In genomic region chr5:38550221-38550768, GRCm38 (mm10) we compare ENCODE assay signal across 12 mouse cellular contexts. TPM values are rescaled to one million over a fixed set of nuclear protein-coding genes. Genes with fewer than 3 reads are reported as not detected.
DNase-seq lines count a peak whose midpoint lies in the region; ATAC-seq and TF ChIP-seq lines count a peak whose summit lies in the region.
"Had no signal": no experiment of that assay in that cellular context is flagged by ENCODE, and none has a peak within 500 bp of the region (broad histone marks: within the 10 kb centered on the region; RNA-seq: fewer than 3 reads in every experiment).

No protein-coding gene starts in this region.

- no peak for DNase-seq in heart, adult 9 months (ENCODE audit: low spot score in 2 of 2)
- DNase-seq in liver, embryonic 11.5 days (ENCODE audit: low spot score) = no peak
- DNase-seq in limb, embryonic 14.5 days (ENCODE audit: low spot score) = no peak
- DNase-seq in cerebellum, adult 11 months = no peak
- no peak for DNase-seq in layer of hippocampus, postnatal 25 days (ENCODE audit: extremely low spot score in 1 of 2, low spot score in 1 of 2)
- DNase-seq: adrenal gland, postnatal 36 days; cerebellum, adult 2 months; gastrocnemius, postnatal 36 days; thymus, postnatal 14 days had no signal

- H3K9me3 ChIP-seq in heart, embryonic 13.5 days = no peaks in the 10 kb centered on the region
- H3K9me3 ChIP-seq in liver, embryonic 15.5 days (replicated peaks) = no peaks in the 10 kb centered on the region
- H3K9me3 ChIP-seq in liver, embryonic 11.5 days (ENCODE audit: control insufficient read depth, low read length) = no peaks in the 10 kb centered on the region
- H3K9me3 ChIP-seq in embryonic facial prominence, embryonic 15.5 days (replicated peaks) = no peaks in the 10 kb centered on the region
- no peaks in the 10 kb centered on the region for H3K9me3 ChIP-seq in limb, embryonic 14.5 days (ENCODE audit: control insufficient read depth, low read length)

- no peak overlapping the region for H3K4me3 ChIP-seq in heart, embryonic 13.5 days
- no peak overlapping the region for H3K4me3 ChIP-seq in liver, embryonic 15.5 days (replicated peaks)
- no peak overlapping the region for H3K4me3 ChIP-seq in liver, embryonic 11.5 days (ENCODE audit: low read depth, low read length)
- no peak overlapping the region for H3K4me3 ChIP-seq in embryonic facial prominence, embryonic 15.5 days (replicated peaks)
- H3K4me3 ChIP-seq in limb, embryonic 14.5 days (replicated peaks; ENCODE audit: low read length) = no peak overlapping the region

- H3K27ac ChIP-seq in heart, embryonic 13.5 days (replicated peaks) = peak overlapping the region; percentile 96
- peak overlapping the region; percentile 19; the same call in 1 of the 2 replicates for H3K27ac ChIP-seq in liver, embryonic 15.5 days (replicated peaks)
- H3K27ac ChIP-seq in liver, embryonic 11.5 days (ENCODE audit: low read depth, low read length) = no peak overlapping the region
- peak overlapping the region; percentile 85 for H3K27ac ChIP-seq in embryonic facial prominence, embryonic 15.5 days (replicated peaks)
- peak overlapping the region; percentile 78 for H3K27ac ChIP-seq in limb, embryonic 14.5 days (replicated peaks; ENCODE audit: low read depth, low read length)

- H3K36me3 ChIP-seq in heart, embryonic 13.5 days = peaks cover 100% of the 10 kb centered on the region
- peaks cover 99% of the 10 kb centered on the region for H3K36me3 ChIP-seq in liver, embryonic 15.5 days (replicated peaks)
- peaks cover 47% of the 10 kb centered on the region for H3K36me3 ChIP-seq in liver, embryonic 11.5 days (ENCODE audit: control insufficient read depth, insufficient read depth, low read length)
- peaks cover 60% of the 10 kb centered on the region for H3K36me3 ChIP-seq in embryonic facial prominence, embryonic 15.5 days
- H3K36me3 ChIP-seq in limb, embryonic 14.5 days (ENCODE audit: control insufficient read depth, insufficient read depth, low read length) = peaks cover 74% of the 10 kb centered on the region

- no peak for ATAC-seq in heart, embryonic 13.5 days (ENCODE audit: extremely low read depth, insufficient number of reproducible peaks, low FRiP score, low TSS enrichment)
- no peak for ATAC-seq in liver, embryonic 15.5 days (ENCODE audit: insufficient read depth)
- no peak for ATAC-seq in liver, embryonic 11.5 days (replicated peaks; ENCODE audit: low FRiP score)
- ATAC-seq in embryonic facial prominence, embryonic 15.5 days (ENCODE audit: insufficient number of reproducible peaks, low FRiP score, low TSS enrichment, low read depth) = no peak
- ATAC-seq in limb, embryonic 14.5 days (ENCODE audit: low FRiP score, low read depth) = no peak

- peak overlapping the region; percentile 51; the same call in 1 of the 2 replicates for H3K4me2 ChIP-seq in heart, embryonic 13.5 days
- H3K4me2 ChIP-seq in liver, embryonic 15.5 days = no peak overlapping the region
- H3K4me2 ChIP-seq in liver, embryonic 11.5 days = no peak overlapping the region
- H3K4me2 ChIP-seq in embryonic facial prominence, embryonic 15.5 days (replicated peaks) = no peak overlapping the region
- H3K4me2 ChIP-seq in limb, embryonic 14.5 days (replicated peaks; ENCODE audit: low read depth, low read length, severe bottlenecking) = no peak overlapping the region

- H3K4me1 ChIP-seq in heart, embryonic 13.5 days = peaks cover 98% of the 10 kb centered on the region
- peaks cover 12% of the 10 kb centered on the region; the same call in 1 of the 2 replicates for H3K4me1 ChIP-seq in liver, embryonic 15.5 days (replicated peaks)
- no peaks in the 10 kb centered on the region; the same call in 1 of the 2 replicates for H3K4me1 ChIP-seq in liver, embryonic 11.5 days (replicated peaks; ENCODE audit: control insufficient read depth, insufficient read depth, low read length)
- H3K4me1 ChIP-seq in embryonic facial prominence, embryonic 15.5 days = peaks cover 52% of the 10 kb centered on the region
- peaks cover 18% of the 10 kb centered on the region for H3K4me1 ChIP-seq in limb, embryonic 14.5 days (ENCODE audit: control insufficient read depth, insufficient read depth, low read length)

- WGBS in heart, embryonic 13.5 days = 22% methylated on average over 1 of the region's 1 CpGs
- WGBS in liver, embryonic 15.5 days (ENCODE audit: insufficient replicate concordance) = 66% methylated on average over 1 of the region's 1 CpGs
- 81% methylated on average over 1 of the region's 1 CpGs for WGBS in liver, embryonic 11.5 days
- WGBS in embryonic facial prominence, embryonic 15.5 days = 56% methylated on average over 1 of the region's 1 CpGs
- WGBS in limb, embryonic 14.5 days = 79% methylated on average over 1 of the region's 1 CpGs

- no peak for TF ChIP-seq POLR2A in limb, embryonic 14.5 days (IDR thresholded peaks at IDR 0.05; ENCODE audit: borderline replicate concordance, extremely low read depth, insufficient read depth, insufficient read length)

- no peaks in the 10 kb centered on the region for H3K27me3 ChIP-seq in heart, embryonic 13.5 days (replicated peaks)
- H3K27me3 ChIP-seq in liver, embryonic 15.5 days = no peaks in the 10 kb centered on the region
- no peaks in the 10 kb centered on the region for H3K27me3 ChIP-seq in liver, embryonic 11.5 days (replicated peaks; ENCODE audit: control insufficient read depth, insufficient read depth, low read length)
- no peaks in the 10 kb centered on the region for H3K27me3 ChIP-seq in embryonic facial prominence, embryonic 15.5 days
- no peaks in the 10 kb centered on the region for H3K27me3 ChIP-seq in limb, embryonic 14.5 days (ENCODE audit: control insufficient read depth, insufficient read depth, low read length)

- peak overlapping the region; percentile 72 for H3K9ac ChIP-seq in heart, embryonic 13.5 days
- no peak overlapping the region for H3K9ac ChIP-seq in liver, embryonic 15.5 days
- H3K9ac ChIP-seq in liver, embryonic 11.5 days (ENCODE audit: low read depth, low read length) = no peak overlapping the region
- H3K9ac ChIP-seq in embryonic facial prominence, embryonic 15.5 days = no peak overlapping the region
- H3K9ac ChIP-seq in limb, embryonic 14.5 days (ENCODE audit: low read depth, low read length, severe bottlenecking) = no peak overlapping the region

RNA-seq across cellular contexts. Expression of gene Wdr1, which starts 12.7 kb away (rescaled TPM):
- polyA plus RNA-seq in heart, embryonic 13.5 days (2015; fragmentation: Nextera tagmentation; extraction: Ambion mirVana) = 218 and 227 TPM in 2 replicates
- polyA plus RNA-seq in liver, embryonic 15.5 days (2015; fragmentation: Nextera tagmentation; extraction: Ambion mirVana) = 81.2 and 84.4 TPM in 2 replicates
- 178 and 184 TPM in 2 replicates for polyA plus RNA-seq in liver, embryonic 11.5 days (2014; fragmentation: Nextera tagmentation; extraction: Ambion mirVana)
- 223 and 232 TPM in 2 replicates for polyA plus RNA-seq in embryonic facial prominence, embryonic 15.5 days (2015; fragmentation: Nextera tagmentation; extraction: Ambion mirVana)
- polyA plus RNA-seq in limb, embryonic 14.5 days (2012; rRNA removed) = 136 and 143 TPM in 2 replicates
- 231 and 246 TPM in 2 replicates for polyA plus RNA-seq in limb, embryonic 14.5 days (2014; fragmentation: Nextera tagmentation; extraction: Ambion mirVana)
- 100 to 1,000 TPM; 217 TPM for total RNA-seq in layer of hippocampus, postnatal 25 days (2021)

RNA-seq across cellular contexts. Expression of gene Slc2a9, which starts 47.4 kb away (rescaled TPM):
- polyA plus RNA-seq in heart, embryonic 13.5 days (2015; fragmentation: Nextera tagmentation; extraction: Ambion mirVana) = 0.27 and 0.42 TPM in 2 replicates
- polyA plus RNA-seq in liver, embryonic 15.5 days (2015; fragmentation: Nextera tagmentation; extraction: Ambion mirVana) = 2.3 and 2.6 TPM in 2 replicates
- polyA plus RNA-seq in liver, embryonic 11.5 days (2014; fragmentation: Nextera tagmentation; extraction: Ambion mirVana) = 0.60 and 1.8 TPM in 2 replicates
- polyA plus RNA-seq in embryonic facial prominence, embryonic 15.5 days (2015; fragmentation: Nextera tagmentation; extraction: Ambion mirVana) = 1.3 and 1.5 TPM in 2 replicates
- 0.51 and 0.85 TPM in 2 replicates for polyA plus RNA-seq in limb, embryonic 14.5 days (2012; rRNA removed)
- polyA plus RNA-seq in limb, embryonic 14.5 days (2014; fragmentation: Nextera tagmentation; extraction: Ambion mirVana) = 0.57 and 0.66 TPM in 2 replicates
- total RNA-seq in layer of hippocampus, postnatal 25 days (2021) = 1 to 10 TPM; 1.8 to 1.9 TPM
